Mouse (Mus musculus) limb, embryonic 11.5 days (tissue): ENCODE measurements at regions not wholly inside any gene's neighbourhood (a gene's known extent, or its start where the extent isn't known, plus 50 kb on each side); places are given as distances from the start of the nearest gene placed in this dataset.

ENCODE experiments used
- ATAC-seq: fragments of 200-750 bp; cut with Nextera tagmentation; 2 replicates; pipeline ENCODE4 v1.8.0; 2017; ENCODE audit warnings: low read depth; ENCODE audit not compliant: insufficient number of reproducible peaks, low FRiP score, low TSS enrichment
- DNase-seq: peaks from one replicate; pipeline ENCODE4 v3.0.0-alpha.2; 2015; ENCODE audit warnings: low spot score
- H3K27ac ChIP-seq: fragments of 300-500 bp; sonication (generic); replicated peaks from 2 replicates; pipeline ENCODE4 v1.5.1; 2014; ENCODE audit warnings: low read depth, mild to moderate bottlenecking, low read length
- H3K27me3 ChIP-seq: fragments of 300-500 bp; sonication (generic); 2 replicates; pipeline ENCODE4 v1.6.1; 2014; ENCODE audit warnings: mild to moderate bottlenecking, low read length, mixed read lengths; ENCODE audit not compliant: control insufficient read depth, insufficient read depth
- H3K36me3 ChIP-seq: fragments of 300-500 bp; sonication (generic); 2 replicates; pipeline ENCODE4 v1.6.1; 2014; ENCODE audit warnings: mild to moderate bottlenecking, low read length, moderate library complexity, mixed read lengths; ENCODE audit not compliant: control insufficient read depth, insufficient read depth
- H3K4me1 ChIP-seq: fragments of 300-500 bp; sonication (generic); 2 replicates; pipeline ENCODE4 v1.6.1; 2014; ENCODE audit warnings: low read length, mixed read lengths; ENCODE audit not compliant: control insufficient read depth, insufficient read depth
- H3K4me2 ChIP-seq: fragments of 300-500 bp; sonication (generic); 2 replicates; pipeline ENCODE4 v1.6.1; 2014; ENCODE audit warnings: low read depth, mild to moderate bottlenecking, moderate library complexity; ENCODE audit not compliant: severe bottlenecking
- H3K4me3 ChIP-seq: fragments of 300-500 bp; sonication (generic); 2 replicates; pipeline ENCODE4 v1.5.1; 2014; ENCODE audit warnings: low read depth, low read length
- H3K9ac ChIP-seq: fragments of 300-500 bp; sonication (generic); 2 replicates; pipeline ENCODE4 v1.6.1; 2014; ENCODE audit warnings: mild to moderate bottlenecking, low read length
- H3K9me3 ChIP-seq: fragments of 300-500 bp; sonication (generic); 2 replicates; pipeline ENCODE4 v1.6.1; 2016; ENCODE audit warnings: low read length; ENCODE audit not compliant: control insufficient read depth
- WGBS: fragments of 180-500 bp; shearing (Covaris S2); extraction: QIAGEN DNeasy Blood & Tissue Kit; methylation state at CpG from one replicate; pipeline ENCODE4 v1.1.7; 2014; 5-methylcytosine and 5-hydroxymethylcytosine counted together

DNA sequence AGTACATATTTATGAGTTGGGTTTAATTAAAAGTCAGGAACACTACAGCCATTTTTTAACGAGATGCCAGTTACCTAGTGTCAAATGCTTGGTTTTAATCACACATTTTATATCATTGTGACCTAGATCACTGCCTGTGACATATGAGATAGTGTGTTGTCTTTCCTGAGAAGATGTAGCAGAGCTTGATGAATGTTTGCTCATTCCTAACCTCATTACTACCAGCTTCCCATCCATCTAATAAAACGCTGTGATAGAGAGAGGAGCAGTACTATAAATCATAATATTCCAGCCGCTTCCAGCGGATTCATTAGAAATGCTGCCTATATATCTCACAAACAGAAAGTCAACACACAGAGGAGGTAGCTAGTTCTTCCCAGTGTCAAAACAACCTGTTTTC, 163.6 kb downstream of the Aldoart1 start:
- no peak for ATAC-seq
- Histone ChIP-seq H3K4me2 (no peak overlapping the region), H3K4me3 (no peak overlapping the region), H3K4me1 (no peaks in the 10 kb centered on the region), H3K27me3 (no peaks in the 10 kb centered on the region), H3K9ac (no peak overlapping the region), H3K27ac (no peak overlapping the region), H3K36me3 (no peaks in the 10 kb centered on the region), H3K9me3 (no peaks in the 10 kb centered on the region)
- DNase-seq = no peak
- 82% methylated on average over 4 of the region's 4 CpGs for WGBS

GRCm38 (mm10) chr4:72674006-72674405, 178.4 kb downstream of the Aldoart1 start:
- ATAC-seq = no peak

GRCm38 (mm10) chr4:72671652-72672411, 180.6 kb downstream of the Aldoart1 start:
- peak; percentile 93 for ATAC-seq
- no peaks in the 10 kb centered on the region for H3K4me1 ChIP-seq

More at GRCm38 (mm10) chr4:72674006-72674405, 178.4 kb downstream of the Aldoart1 start:
- Histone ChIP-seq H3K4me3 (no peak overlapping the region), H3K36me3 (no peaks in the 10 kb centered on the region), H3K4me1 (no peaks in the 10 kb centered on the region), H3K27me3 (no peaks in the 10 kb centered on the region), H3K9ac (no peak overlapping the region), H3K27ac (no peak overlapping the region), H3K4me2 (no peak overlapping the region), H3K9me3 (no peaks in the 10 kb centered on the region)
- WGBS = 64% methylated on average over 2 of the region's 2 CpGs
- peak; percentile 19 for DNase-seq

GRCm38 (mm10) chr4:72669827-72670494, 182.5 kb downstream of the Aldoart1 start:
- Histone ChIP-seq H3K27ac (no peak overlapping the region), H3K4me3 (no peak overlapping the region), H3K9me3 (no peaks in the 10 kb centered on the region), H3K36me3 (no peaks in the 10 kb centered on the region), H3K4me2 (no peak overlapping the region), H3K4me1 (no peaks in the 10 kb centered on the region), H3K9ac (no peak overlapping the region), H3K27me3 (no peaks in the 10 kb centered on the region)
- DNase-seq = no peak
- 88% methylated on average over 5 of the region's 5 CpGs for WGBS
- no peak for ATAC-seq

More at GRCm38 (mm10) chr4:72671652-72672411, 180.6 kb downstream of the Aldoart1 start:
- no peak overlapping the region for H3K9ac ChIP-seq
- H3K4me3 ChIP-seq = no peak overlapping the region
- H3K27ac ChIP-seq = no peak overlapping the region
- WGBS = 44% methylated on average over 5 of the region's 5 CpGs
- H3K4me2 ChIP-seq = no peak overlapping the region
- no peaks in the 10 kb centered on the region for H3K36me3 ChIP-seq
- no peaks in the 10 kb centered on the region for H3K9me3 ChIP-seq
- peak; percentile 50 for DNase-seq
- H3K27me3 ChIP-seq = no peaks in the 10 kb centered on the region

GRCm38 (mm10) chr4:72664379-72664778, 188.1 kb downstream of the Aldoart1 start:
- no peak for ATAC-seq
- Histone ChIP-seq H3K36me3 (no peaks in the 10 kb centered on the region), H3K9ac (no peak overlapping the region), H3K4me3 (no peak overlapping the region), H3K4me2 (no peak overlapping the region), H3K4me1 (no peaks in the 10 kb centered on the region), H3K27me3 (no peaks in the 10 kb centered on the region), H3K9me3 (no peaks in the 10 kb centered on the region), H3K27ac (no peak overlapping the region)
- no peak for DNase-seq

DNA sequence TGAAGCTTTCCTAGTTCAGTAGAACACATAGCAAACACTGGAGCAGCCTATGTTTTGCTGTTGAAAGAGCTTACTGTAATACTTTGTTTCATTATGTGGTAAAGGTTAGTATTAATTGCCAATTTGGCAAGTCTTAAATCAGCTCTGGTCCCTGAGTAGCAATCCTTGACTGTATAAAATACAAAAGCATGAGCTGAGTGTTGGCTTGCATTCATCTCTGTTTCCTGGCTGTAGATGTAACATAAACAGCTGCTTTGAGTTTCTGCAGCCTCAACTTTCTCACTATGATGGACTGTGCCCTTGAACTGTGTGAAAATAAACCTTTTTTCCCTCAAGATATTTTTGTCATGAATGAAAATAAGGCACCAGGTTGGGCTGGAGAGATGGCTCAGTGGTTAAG, 190.0 kb downstream of the Aldoart1 start:
- H3K9ac ChIP-seq = no peak overlapping the region
- DNase-seq = no peak
- ATAC-seq = no peak
- no peak overlapping the region for H3K4me2 ChIP-seq
- H3K4me3 ChIP-seq = no peak overlapping the region
- H3K9me3 ChIP-seq = no peaks in the 10 kb centered on the region
- no peak overlapping the region for H3K27ac ChIP-seq
- H3K4me1 ChIP-seq = no peaks in the 10 kb centered on the region
- H3K27me3 ChIP-seq = no peaks in the 10 kb centered on the region
- no peaks in the 10 kb centered on the region for H3K36me3 ChIP-seq

DNA sequence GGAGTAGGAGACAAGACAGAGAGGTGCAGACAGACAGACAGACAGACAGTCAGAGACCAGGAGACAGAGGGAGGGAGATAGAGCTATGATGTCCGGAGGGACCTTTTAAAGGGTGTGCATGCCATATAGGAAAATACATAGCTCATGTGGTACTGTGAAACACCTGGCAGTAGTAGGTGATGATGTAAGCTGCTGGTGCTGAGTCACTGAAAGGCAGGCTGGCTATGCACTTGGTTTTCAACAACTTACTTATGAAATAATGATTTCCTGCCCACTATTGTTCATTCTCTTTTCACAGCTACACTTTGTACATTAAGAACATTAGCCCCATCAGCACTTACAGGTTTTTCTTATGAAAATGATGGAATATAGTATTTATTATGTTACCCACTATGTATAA, 196.2 kb downstream of the Aldoart1 start:
- Histone ChIP-seq H3K27me3 (no peaks in the 10 kb centered on the region), H3K36me3 (no peaks in the 10 kb centered on the region), H3K4me1 (no peaks in the 10 kb centered on the region), H3K4me2 (no peak overlapping the region), H3K4me3 (no peak overlapping the region), H3K9me3 (no peaks in the 10 kb centered on the region), H3K27ac (no peak overlapping the region), H3K9ac (no peak overlapping the region)
- no peak for ATAC-seq
- 90% methylated on average over 1 of the region's 1 CpGs for WGBS
- DNase-seq = no peak

GRCm38 (mm10) chr4:72647130-72647529, 205.3 kb downstream of the Aldoart1 start:
- H3K9me3 ChIP-seq = no peaks in the 10 kb centered on the region
- H3K9ac ChIP-seq = no peak overlapping the region
- H3K27me3 ChIP-seq = no peaks in the 10 kb centered on the region
- H3K36me3 ChIP-seq = no peaks in the 10 kb centered on the region
- DNase-seq (no peak), ATAC-seq (no peak)
- no peak overlapping the region for H3K4me2 ChIP-seq
- no peak overlapping the region for H3K27ac ChIP-seq
- no peak overlapping the region for H3K4me3 ChIP-seq
- 79% methylated on average over 1 of the region's 1 CpGs for WGBS
- no peaks in the 10 kb centered on the region for H3K4me1 ChIP-seq
